Comparison of ENCODE assay signal across 12 mouse cellular contexts in genomic region chr4:119889760-119890159, GRCm38 (mm10).
"Had no signal": no experiment of that assay in that cellular context is flagged by ENCODE, and none has a peak within 500 bp of the region (broad histone marks: within the 10 kb centered on the region; RNA-seq: fewer than 3 reads in every experiment).

No protein-coding gene starts in this region.

- ATAC-seq: liver, embryonic 12.5 days; midbrain, embryonic 13.5 days; midbrain, embryonic 15.5 days had no signal

- DNase-seq: lung, adult 18-20 months; lung, embryonic 14.5 days; lung, postnatal 14 days; lung, postnatal 4 days; retina, postnatal 1 day; right cerebral cortex, postnatal 14 days; thymus, adult 2 months; thymus, postnatal 25 days; thymus, postnatal 4 days had no signal
